Mouse (Mus musculus) liver, adult 2 months (tissue): ENCODE measurements around the gene Hoxa13. TPM values are rescaled to one million over a fixed set of nuclear protein-coding genes. Genes with fewer than 3 reads are reported as not detected.

ENCODE experiments used
- DNase-seq: peaks from one replicate; pipeline ENCODE4 v3.0.0-alpha.2; 2011; ENCODE audit warnings: low read depth, low spot score; ENCODE audit errors: extremely low read depth
- H3K27ac ChIP-seq: fragments of 200-500 bp; replicated peaks from 2 replicates; pipeline ENCODE4 v1.5.1; 2012; ENCODE audit warnings: low read depth, mild to moderate bottlenecking, control low read depth, inconsistent platforms, low read length; ENCODE audit not compliant: insufficient read depth
- H3K27me3 ChIP-seq: fragments of 200-500 bp; 2 replicates; pipeline ENCODE4 v1.6.1; 2012; ENCODE audit warnings: mild to moderate bottlenecking, moderate library complexity, low read length, inconsistent platforms; ENCODE audit not compliant: control insufficient read depth, insufficient read depth
- H3K36me3 ChIP-seq: fragments of 200-500 bp; 2 replicates; pipeline ENCODE4 v1.6.1; 2012; ENCODE audit warnings: low read length, inconsistent platforms; ENCODE audit not compliant: control insufficient read depth, insufficient read depth
- H3K4me1 ChIP-seq: fragments of 200-500 bp; 2 replicates; pipeline ENCODE4 v1.6.1; 2011; ENCODE audit warnings: low read length; ENCODE audit not compliant: control insufficient read depth, insufficient read depth
- H3K4me3 ChIP-seq: fragments of 200-500 bp; 2 replicates; pipeline ENCODE4 v1.5.1; 2011; ENCODE audit warnings: low read depth, mild to moderate bottlenecking, control low read depth, low read length, moderate library complexity; ENCODE audit not compliant: insufficient read depth
- H3K79me2 ChIP-seq: fragments of 200-500 bp; 2 replicates; pipeline ENCODE4 v1.6.1; 2012; ENCODE audit warnings: inconsistent platforms, mild to moderate bottlenecking, low read length, moderate library complexity; ENCODE audit not compliant: control insufficient read depth, insufficient read depth
- H3K9ac ChIP-seq: fragments of 200-500 bp; 2 replicates; pipeline ENCODE4 v1.6.1; 2012; ENCODE audit warnings: low read depth, mild to moderate bottlenecking, control low read depth, inconsistent platforms, low read length
- CTCF ChIP-seq: fragments of 200-500 bp; IDR thresholded peaks from 2 replicates; pipeline ENCODE4 v1.5.1; 2011; ENCODE audit warnings: low read depth, low read length, control low read depth
- POLR2A ChIP-seq: fragments of 200-500 bp; IDR thresholded peaks from 2 replicates; pipeline ENCODE4 v1.6.1; 2011; ENCODE audit warnings: low read length, control low read depth; ENCODE audit not compliant: insufficient read depth; ENCODE audit errors: extremely low read depth
- WGBS: fragments of 180-500 bp; shearing (Covaris S2); methylation state at CpG from one replicate; pipeline ENCODE4 v1.1.7; 2018; 5-methylcytosine and 5-hydroxymethylcytosine counted together
- polyA plus RNA-seq: library from polyadenylated mRNA; depleted of rRNA; stranded (reverse); fragments of >200 nt; gene quantifications from 2 replicates; pipeline ENCODE4 v1.2.3, GENCODE M21; 2012
- total RNA-seq: library from RNA; depleted of rRNA; stranded (reverse); fragments of >200 nt; gene quantifications from 2 replicates; pipeline ENCODE4 v1.2.3, GENCODE M21; 2014

Gene Hoxa13
- total and polyA plus RNA-seq, 2 experiments: not detected

DNA sequence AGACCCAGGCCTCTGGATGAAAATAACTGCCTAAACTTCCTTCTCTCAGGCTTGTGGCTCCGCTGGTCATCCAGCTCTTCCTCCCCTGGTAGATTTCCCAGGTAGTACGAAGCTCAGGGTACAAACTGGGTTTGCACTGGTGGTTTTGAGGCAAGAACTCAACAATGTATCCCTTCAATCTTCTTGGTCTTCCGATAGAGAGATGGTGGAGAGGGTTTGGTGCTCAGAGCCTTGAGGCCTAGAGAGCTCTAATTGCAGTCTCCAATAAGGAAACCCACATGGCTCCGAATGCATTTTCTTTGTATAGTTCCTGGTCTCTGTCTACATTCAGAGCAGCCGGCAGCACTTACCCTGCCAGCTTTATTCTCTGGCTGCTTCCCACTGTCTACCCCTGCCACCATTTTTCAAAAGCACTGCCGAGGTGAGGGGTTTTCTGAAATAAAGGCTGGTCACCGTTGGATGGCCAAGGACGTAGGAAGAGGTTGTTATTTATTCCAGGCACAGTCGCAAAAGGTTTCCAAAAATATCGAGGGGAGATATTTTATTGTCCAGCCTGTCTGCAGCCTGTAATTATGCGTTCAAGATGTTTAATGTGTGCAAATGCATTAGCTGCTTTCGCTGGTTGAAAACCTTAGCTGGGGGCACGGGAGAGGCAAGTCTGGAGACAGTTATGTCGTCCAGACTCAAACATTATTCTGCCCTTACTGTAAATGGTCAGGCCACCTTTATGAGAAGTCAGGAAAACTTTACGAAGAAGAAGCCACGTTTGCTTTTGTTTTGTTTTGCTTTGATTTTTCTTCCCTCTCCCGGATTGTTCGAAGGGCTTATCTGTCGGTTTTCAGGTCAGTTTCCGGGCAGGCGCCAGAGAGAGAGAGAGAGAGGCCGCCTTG lies 12.3 kb upstream of the Hoxa13 start:
- no peaks in the 10 kb centered on the region for H3K79me2 ChIP-seq
- DNase-seq: no peak
- WGBS: 30% methylated on average over 22 of the region's 22 CpGs
- H3K9ac ChIP-seq: no peak overlapping the region
- no peak overlapping the region for H3K4me3 ChIP-seq
- H3K27me3 ChIP-seq: peaks cover 27% of the 10 kb centered on the region; the same call in 1 of the 2 replicates
- no peak overlapping the region for H3K27ac ChIP-seq
- H3K36me3 ChIP-seq: no peaks in the 10 kb centered on the region
- 0 out of 2 replicates have a peak, but pooled peaks cover 4% of the 10 kb centered on the region for H3K4me1 ChIP-seq
- no peak for TF ChIP-seq POLR2A
- TF ChIP-seq CTCF: no peak

DNA sequence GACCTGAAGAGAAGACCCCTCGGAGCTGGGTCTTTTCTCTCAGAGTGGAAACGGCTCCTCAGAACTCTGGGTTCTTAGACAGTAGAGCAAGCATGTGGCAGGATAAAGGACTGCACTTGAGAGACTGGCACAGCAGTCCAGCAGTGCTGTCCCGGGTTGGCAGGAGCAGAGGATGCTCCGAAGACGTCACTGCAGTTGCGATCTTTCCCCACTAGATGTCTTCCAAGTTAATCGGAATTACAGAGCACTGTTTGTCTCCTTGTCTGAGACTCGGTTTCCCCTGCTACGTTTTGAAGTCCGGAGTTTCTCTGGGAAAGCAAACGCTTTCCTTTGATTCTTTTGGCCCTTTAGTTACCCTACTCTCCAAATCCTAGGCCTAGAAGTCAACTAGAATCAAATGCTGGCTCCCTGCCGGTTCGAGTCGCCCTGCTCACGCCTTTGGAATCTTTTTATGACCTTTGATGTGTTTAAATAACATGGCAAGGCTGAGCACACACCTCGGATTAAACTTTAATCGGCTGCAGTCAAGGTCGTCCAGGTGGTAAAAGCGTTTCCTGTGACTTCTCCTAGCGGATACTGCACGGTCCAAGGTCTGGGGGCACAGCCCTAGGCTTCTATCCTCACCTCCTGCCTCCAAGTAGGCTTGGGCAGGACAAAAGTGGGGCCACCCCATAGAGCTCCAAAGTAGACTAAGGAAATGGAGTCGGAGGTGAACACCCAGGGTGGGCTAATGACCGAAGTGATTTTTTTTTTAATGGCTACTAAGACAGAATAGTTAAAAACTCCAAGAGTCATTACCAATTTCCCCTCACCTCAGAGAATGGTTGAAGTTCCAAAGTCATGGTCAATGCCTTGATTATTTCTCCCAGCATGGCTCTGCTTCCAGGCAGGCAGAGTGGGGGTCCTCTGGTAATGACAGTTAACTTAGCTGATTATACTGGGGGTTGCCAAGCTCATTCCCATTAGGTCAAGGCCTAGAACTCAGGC lies 10.1 kb upstream of the Hoxa13 start:
- WGBS: 10% methylated on average over 23 of the region's 23 CpGs
- no peak overlapping the region for H3K4me3 ChIP-seq
- TF ChIP-seq CTCF (peak; percentile 74), POLR2A (no peak)
- no peak overlapping the region for H3K9ac ChIP-seq
- no peak overlapping the region for H3K27ac ChIP-seq
- no peaks in the 10 kb centered on the region for H3K36me3 ChIP-seq
- H3K27me3 ChIP-seq: peaks cover 35% of the 10 kb centered on the region
- 0 out of 2 replicates have a peak, but pooled peaks cover 4% of the 10 kb centered on the region for H3K4me1 ChIP-seq
- H3K79me2 ChIP-seq: no peaks in the 10 kb centered on the region
- peak; percentile 66 for DNase-seq

DNA sequence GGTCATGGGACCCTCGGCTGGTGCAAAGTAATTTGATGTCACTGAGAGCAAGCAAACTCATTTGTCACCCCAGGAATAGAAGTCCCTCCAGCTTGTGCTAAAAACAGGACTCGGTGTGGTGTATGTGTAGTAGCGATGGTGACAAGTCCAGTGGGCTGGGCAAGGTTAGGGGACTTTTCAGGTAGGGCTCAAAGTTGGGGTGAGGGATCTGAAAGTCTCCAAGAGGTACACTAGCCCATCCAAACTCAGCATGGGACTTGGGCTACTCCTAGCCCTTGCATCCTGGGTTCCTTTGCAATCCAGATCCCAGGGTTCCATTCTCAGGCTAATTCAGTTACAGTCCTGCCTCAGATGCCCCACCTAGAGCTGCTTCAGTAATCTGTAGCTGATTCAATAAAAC lies 8.1 kb upstream of the Hoxa13 start:
- Histone ChIP-seq H3K4me1 (0 out of 2 replicates have a peak, but pooled peaks cover 4% of the 10 kb centered on the region), H3K4me3 (no peak overlapping the region), H3K79me2 (no peaks in the 10 kb centered on the region), H3K36me3 (no peaks in the 10 kb centered on the region), H3K9ac (no peak overlapping the region), H3K27ac (no peak overlapping the region), H3K27me3 (peaks cover 37% of the 10 kb centered on the region)
- DNase-seq: no peak
- no peak for TF ChIP-seq CTCF
- TF ChIP-seq POLR2A: no peak
- WGBS: 16% methylated on average over 3 of the region's 3 CpGs

DNA sequence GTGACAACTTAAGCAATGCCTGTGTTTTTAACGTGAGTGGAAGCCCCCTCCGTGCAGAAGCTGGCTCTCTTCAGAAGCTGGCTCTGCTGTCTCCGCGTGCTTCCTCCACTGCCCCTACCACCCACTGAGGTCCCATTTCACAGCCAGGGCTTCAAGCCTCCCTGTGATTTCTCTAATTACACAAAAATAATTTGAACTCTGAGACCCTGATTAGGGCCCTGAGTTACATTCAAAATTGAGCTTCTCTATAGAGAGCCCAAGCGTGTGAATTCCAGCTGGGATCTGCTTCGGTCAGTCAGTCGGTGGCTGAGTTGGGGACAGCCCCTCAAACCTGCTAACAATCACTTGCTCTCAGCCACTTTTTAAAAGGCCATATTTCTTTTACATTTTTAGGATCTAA lies 7.7 kb upstream of the Hoxa13 start:
- no peak overlapping the region for H3K27ac ChIP-seq
- no peak for TF ChIP-seq CTCF
- TF ChIP-seq POLR2A: no peak
- DNase-seq: no peak
- peaks cover 34% of the 10 kb centered on the region for H3K27me3 ChIP-seq
- no peaks in the 10 kb centered on the region for H3K79me2 ChIP-seq
- no peaks in the 10 kb centered on the region for H3K36me3 ChIP-seq
- WGBS: 24% methylated on average over 7 of the region's 7 CpGs
- H3K4me1 ChIP-seq: 0 out of 2 replicates have a peak, but pooled peaks cover 4% of the 10 kb centered on the region
- H3K4me3 ChIP-seq: no peak overlapping the region
- no peak overlapping the region for H3K9ac ChIP-seq

DNA sequence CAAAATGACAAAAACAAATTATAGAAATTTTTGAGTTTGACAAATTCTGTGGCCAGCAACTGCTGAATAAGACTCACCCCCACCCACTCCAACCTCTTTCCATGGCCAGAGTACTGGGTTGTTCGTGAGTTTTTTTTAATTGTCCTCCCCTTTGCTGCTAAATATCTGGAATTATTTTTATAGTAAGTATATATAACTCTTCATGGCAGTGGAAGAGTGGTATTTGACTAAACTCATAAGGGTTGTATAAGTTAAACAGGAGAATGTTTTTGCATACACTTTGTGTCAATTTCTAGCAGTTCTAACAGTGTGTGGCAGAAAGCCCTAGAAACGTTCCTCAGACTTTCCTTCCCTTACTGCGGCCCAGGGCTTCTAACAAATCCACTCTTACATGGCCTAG lies 7.0 kb upstream of the Hoxa13 start:
- WGBS: 20% methylated on average over 3 of the region's 3 CpGs
- no peak overlapping the region for H3K27ac ChIP-seq
- no peak for DNase-seq
- no peaks in the 10 kb centered on the region for H3K36me3 ChIP-seq
- no peak overlapping the region for H3K4me3 ChIP-seq
- no peak overlapping the region for H3K9ac ChIP-seq
- H3K79me2 ChIP-seq: no peaks in the 10 kb centered on the region
- 0 out of 2 replicates have a peak, but pooled peaks cover 4% of the 10 kb centered on the region for H3K4me1 ChIP-seq
- no peak for TF ChIP-seq CTCF
- no peak for TF ChIP-seq POLR2A
- H3K27me3 ChIP-seq: peaks cover 35% of the 10 kb centered on the region
